Mouse (Mus musculus): Measurements from ENCODE around the gene Slc35e1.

The Slc35e1 gene

DNA sequence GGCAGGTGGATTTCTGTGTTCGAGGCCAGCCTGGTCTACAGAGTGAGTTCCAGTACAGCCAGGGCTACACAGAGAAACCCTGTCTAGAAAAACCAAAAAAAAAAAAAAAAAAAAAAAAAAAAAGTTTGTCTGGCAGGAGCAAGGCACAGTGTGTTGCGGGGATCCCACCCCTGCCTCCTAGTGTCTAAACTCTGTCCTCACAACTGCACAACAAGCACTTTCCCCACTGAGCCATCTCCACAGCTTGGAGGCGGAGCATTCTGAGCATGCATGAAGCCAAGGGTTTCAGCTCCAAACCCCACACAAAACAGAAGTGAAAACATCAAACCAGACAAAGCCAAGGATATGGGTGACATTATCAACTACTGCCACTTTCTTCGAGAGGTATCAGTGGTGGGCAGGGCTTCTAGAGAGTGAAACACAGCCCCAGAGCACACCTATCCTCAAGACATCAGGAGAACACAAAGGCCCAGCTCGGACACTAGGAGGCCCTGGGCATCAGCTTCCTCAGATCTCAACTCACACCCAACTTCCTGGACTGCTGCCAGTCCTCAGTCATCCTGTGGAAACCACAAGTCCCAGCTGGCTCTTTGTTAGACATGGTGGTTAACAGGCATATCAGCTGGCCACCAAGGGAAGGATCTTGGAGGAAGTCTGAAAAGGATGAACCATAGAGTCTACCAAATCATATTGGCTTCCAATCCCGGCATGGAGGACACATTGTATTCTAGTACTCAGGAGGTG, 6.8 kb downstream of the Slc35e1 start:
- peak; percentile 56 for DNase-seq (ENCODE audit: low spot score)

DNA sequence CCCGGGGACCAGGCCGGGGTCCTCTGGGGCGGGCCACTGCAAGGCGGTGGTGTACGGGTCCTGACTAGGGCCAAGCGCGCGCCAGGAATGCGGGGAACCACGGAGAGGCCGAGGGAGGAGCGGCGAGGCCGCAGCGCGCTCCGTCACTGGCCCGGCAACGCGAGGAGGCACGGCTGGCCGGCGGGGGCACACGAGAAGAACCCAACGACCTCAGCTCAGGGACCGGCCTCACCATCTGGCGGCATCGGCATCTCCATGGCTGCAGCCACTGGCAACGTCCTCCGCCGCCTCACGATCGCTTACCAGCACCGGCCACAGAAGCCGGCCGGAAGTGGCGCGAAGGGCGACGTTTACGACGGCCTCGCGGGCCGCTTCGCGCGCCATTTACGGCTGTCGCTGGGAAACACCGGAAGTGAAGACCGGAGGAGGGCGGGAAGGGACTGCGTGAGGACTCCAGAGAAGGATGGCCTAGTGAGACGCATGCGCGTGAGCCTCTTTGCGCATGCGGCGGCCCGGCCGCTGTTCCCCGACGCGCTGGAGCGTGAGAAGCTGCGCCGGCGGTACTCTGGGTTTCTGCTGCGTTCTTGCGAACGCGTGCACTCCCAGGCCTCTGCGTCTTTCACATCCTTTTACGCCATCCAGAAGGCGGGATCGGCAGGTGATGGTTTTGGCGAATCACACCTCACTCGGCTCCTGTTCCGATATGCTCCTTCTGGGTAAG, 17.4 kb downstream of the Slc35e1 start, which contains the start of gene Cherp:
TSS of gene Cherp (minus strand) at position 401 of the 721 bp plus-strand sequence.
- DNase-seq (ENCODE audit: low spot score), result peak; percentile 98

DNA sequence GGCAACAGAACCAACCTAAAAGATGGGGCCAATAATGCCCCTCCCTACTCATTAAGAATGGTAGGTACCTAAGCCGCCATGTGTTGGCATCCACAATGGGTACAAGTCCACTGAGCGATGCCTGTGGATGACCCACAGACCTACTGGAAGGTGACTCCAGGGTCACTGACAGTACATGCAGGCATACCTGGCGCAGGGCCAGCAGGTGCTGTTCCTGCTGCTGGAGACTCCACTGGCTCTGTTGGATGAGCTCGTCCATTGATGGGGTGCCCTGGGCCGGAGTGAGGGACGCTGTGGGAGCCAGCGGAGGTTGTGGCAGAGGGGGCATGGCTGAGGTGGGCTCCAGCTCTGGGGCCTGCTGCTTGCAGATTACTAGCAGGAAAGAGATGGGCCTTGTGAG, 21.7 kb downstream of the Slc35e1 start:
- DNase-seq (ENCODE audit: low spot score), result no peak

DNA sequence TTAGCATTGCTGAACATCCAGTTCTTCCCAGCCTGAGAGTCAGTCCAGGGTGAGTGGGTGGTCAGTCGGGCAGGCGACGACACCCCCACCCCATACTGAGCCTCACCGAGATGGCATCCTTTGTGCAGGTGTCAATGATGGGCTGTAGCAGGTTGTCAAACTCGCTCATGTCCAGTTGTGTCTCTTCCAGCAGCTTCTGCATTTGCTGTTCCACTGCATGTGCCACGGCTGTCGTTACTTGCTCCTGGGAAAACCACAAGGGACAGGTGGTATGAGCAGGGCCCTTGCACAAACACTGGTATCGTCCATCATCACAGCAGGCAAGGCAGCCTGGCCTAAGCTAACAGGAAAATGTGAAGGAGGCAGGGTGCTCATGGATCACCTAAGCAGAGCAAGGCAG, 22.4 kb downstream of the Slc35e1 start:
- no peak for DNase-seq (ENCODE audit: low spot score)

DNA sequence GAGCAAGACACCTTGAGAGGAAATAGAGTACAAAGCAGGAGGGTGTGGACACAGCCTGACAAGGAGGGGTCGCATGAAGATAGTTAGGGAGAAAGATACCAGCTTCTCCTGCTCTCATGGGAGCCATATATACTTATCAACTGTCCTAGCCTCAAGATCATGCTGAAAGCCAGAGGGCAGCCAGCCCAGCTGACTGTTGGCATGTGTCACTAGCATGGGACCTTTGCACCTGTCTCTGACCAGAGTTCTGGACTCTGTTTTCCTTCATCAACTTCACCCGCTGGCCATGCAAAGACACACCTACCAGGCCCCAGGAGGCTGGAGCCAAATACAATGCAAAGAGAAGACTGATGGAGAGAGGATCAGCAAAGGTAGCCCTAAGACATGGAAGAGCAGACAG, 23.2 kb downstream of the Slc35e1 start:
- no peak for DNase-seq (ENCODE audit: low spot score)

DNA sequence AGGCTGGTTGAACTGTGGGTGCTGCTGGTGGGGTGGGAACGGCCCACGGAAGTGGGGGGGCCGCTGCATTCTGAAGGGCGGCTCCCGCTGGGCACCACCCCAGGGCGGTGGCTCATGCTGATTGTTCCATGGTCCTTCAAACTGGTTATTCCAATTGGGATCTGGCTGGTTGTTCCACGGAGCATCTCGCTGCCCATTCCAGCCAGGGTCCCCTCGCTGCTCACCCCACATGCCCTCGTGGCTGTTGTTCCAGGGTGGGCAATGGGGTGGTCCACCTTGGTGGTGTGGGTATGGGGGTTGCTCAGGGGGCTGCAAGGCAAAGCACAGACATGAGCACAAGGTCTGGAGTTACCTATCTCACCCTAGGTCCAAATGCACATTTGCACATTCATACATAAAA, 28.2 kb downstream of the Slc35e1 start:
- no peak for DNase-seq (ENCODE audit: low spot score)

DNA sequence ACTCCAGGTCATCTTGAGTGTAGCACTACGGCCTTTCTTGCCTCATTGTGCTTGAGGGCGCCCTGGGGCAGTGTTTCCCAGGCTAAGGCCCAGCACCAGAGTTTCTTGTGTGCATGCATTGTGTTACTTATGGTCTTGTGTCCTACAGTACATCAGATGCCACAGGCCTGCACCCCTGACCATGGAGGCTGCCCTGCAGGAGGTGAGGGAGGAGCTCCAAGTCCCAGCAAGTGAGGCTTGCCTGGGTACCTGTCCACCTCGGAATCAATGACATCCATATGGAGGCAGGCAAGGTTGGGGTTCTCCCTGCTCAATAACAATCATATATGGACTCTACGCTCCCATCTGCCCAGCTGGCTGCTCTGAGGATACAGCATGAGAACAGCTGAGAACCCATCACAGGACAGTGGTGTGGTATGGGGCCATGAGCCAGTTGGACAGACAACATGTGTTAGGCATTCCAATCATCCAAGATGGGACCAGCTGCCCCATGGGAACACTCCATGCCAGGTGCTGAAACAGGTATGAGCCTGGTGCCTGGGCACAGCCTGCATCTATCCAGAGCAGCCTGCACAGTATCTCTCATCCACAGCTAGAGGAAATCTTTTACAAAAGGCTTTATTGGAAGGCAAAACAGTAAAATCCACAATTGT, 32.4 kb downstream of the Slc35e1 start:
- DNase-seq (ENCODE audit: low spot score), result no peak

DNA sequence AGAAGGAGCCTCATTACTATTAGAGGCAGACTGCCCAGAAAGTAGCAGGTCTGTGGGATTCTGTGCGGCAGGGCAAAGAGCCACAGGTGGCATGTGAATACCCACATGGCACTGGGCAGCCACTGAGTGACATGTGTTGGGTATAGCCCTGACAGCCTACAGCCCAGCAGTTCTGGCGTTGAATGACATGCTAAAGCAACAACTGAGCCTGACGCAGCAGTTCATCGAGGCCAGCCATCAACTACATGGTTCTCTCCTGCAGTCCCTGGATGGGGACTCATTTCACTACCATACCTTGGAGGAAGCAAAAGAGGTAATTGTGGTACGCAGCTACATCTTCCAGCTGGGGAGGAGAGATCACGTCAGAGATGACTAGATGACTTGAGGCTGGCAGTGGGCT, 34.0 kb downstream of the Slc35e1 start:
- no peak for DNase-seq (ENCODE audit: low spot score)

DNA sequence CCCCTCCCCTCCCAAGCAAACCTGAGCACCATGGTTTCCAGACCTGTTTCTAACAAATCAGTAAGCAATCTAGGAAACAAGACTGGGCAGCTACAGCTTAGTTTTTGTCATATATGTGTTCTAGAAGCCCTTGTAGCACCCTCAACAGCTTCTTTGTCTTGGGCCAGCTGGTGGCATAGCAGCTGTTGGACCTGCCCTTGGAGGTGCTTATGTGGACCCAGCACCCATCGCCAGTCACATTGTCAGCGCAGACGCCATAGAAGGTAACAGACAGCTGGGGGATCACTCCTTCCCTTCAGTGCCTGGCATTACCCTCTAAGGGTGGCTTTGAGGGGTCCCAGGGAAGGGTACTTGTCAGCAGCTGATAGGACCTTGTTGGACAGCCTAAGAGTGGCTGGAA, 34.6 kb downstream of the Slc35e1 start:
- no peak for DNase-seq (ENCODE audit: low spot score)

DNA sequence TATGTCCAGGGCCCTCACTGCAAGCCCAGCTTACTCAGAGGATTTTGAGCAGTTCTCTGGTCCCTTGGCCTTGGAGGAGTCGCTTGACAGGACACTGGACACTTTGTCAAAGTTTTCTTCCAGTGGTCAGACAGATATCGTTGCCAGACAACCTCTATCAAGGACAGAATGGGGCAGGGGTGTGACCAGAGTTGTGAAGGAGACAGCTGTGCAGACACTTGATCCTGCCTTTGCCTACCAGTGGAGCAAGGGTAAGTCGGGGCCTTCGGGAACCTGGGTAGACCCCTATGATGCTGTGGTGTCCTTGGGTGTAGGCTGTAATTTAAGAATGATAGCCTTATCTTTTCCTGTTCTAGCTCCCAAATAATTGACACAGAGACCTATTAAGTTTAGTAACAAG, 37.1 kb downstream of the Slc35e1 start:
- DNase-seq (ENCODE audit: low spot score), result no peak

DNA sequence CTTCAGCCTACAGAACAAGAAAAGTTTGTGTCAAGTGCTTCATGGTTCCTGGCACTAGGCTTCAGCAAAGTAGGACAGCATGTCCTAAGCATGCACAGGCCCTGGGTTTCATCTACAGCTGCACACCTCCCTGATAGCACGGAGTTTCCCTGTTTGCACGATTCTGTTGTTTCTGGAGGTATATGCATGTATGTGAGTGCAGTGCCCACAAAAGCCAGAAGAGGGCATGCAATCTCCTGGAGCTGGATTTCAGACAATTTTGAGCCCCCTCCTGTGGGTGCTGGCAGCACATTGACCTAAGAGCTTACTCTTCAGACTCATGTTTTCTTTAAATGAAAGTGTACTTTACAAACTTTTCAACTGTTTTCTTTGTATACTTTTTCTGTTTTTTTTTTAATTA, 38.5 kb downstream of the Slc35e1 start:
- DNase-seq (ENCODE audit: low spot score), result no peak

DNA sequence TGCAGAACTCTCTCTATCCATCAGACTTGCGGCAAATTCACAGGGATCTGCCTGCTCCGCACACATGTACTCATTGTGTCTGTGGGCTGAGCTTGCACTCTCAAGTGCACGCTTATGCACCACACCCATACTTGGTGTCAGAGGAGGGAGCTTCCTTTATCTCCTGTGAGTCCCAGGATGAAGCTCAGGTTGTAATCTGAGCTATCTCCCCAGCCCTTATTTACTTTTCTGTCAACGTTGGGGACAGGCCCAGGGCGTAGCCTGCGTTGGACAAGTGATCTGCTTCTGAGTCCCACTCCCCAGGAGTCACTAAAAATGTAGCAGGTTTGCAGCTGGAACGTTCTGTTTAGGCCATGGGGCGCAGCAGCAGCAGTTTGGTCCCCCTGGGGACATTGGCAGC, 40.9 kb downstream of the Slc35e1 start:
- no peak for DNase-seq (ENCODE audit: low spot score)

DNA sequence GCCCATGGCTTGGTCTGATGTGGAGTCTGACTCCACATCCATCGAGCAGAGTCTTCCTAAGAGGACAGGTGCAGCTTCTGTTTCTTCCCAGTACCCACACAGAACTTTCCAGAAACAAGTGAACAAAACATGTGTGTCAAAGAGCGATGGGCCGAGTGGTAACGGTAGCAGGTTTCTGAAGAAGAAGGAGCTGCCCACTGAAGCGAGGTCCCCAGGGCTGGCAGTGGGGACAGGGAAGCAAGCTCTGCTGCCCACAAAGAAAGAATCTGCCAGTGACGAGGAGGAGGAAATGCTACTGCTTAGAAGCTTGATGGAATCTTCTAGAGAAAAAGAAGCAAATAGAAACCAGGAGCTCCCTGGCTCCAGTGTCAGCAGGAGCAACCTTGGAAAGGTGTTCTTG, 47.3 kb downstream of the Slc35e1 start:
- no peak for DNase-seq (ENCODE audit: low spot score)

DNA sequence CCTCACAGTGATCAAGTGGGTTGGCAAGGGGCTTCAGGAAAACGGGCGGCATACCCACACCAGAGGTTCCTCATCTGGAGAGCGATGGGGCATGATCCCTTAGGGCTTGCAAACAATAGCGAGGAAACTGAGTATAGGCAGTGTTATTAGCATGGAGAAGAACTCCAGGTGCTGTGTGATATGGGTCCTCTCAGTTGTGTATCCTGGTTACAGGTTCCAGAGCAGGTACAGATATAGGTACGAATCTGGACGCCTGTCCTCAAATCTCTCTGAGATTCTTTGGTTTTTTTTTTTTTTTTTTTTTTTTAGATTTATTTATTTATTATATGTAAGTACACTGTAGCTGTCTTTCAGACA, 48.4 kb downstream of the Slc35e1 start:
- DNase-seq (ENCODE audit: low spot score), result no peak

DNA sequence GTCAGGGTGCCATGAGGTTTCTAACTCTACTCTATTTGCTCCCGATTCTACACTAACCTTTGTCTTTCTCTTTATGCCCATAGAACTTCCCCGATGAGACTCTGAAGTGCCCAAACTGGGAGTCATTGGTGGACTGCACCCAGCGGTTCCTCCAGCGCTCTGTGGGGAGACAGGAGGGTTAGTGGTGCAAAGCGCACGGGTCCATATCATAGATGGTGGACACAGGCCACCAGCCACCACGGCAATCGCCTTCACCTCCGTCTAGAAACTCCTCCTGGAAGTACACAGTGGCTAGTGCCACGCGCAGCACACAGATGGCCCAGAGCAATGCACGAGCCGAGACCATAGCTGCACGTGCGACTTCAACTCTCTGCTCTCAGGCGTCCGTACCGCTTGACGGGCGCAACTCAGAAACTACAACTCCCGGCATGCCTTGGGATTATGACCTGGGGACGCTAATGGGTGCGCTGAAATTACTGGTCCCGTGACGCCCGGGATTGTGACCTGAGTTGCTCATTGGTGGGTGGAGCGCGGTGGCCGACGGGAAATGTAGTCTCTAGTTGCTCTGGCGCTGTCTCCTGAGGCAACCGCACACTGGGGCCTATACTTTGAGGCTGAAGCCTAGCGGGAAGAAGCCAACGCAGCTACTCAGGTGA, 48.9 kb downstream of the Slc35e1 start, which contains the start of the genes Calr3 and 1700030K09Rik:
TSS of gene Calr3 (minus strand) at position 533 of the 656 bp plus-strand sequence.
TSS of gene 1700030K09Rik (plus strand) at position 543 of the 656 bp plus-strand sequence.
- no peak for DNase-seq (ENCODE audit: low spot score)

DNA sequence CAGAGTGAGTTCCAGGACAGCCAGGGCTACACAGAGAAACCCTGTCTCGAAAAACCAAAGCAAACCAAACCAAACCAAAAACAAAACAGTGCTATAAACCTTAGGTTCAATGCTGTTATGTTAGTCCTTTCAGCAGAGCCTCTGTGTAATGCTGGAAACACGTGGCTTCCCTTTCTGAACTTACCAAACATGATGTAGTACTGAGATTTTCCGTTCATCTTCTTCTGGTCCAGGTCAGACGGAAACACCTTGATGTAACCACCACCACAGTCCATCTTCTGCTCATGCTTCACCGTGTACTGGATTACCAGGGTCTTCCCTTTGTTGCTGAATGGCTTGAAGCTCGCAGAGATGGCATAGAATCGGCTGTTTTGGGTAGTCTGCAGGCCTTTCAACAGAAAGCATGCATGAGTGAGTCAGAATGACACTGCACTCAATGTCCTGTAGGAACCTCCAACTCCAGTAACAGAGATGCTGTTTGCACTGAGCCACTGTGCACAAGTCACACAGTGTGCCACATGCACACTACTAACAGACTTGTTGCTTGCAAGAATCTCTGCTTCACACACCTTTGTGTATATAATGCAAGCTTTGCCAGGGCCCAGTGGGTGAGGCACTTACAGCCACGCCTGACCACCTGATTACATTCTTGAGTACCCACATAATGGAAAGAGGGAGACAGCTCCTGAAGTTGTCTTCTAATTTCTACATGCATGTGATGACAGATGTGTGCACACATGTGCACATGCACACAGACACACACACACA, 54.0 kb downstream of the Slc35e1 start:
- no peak for DNase-seq (ENCODE audit: low spot score)

DNA sequence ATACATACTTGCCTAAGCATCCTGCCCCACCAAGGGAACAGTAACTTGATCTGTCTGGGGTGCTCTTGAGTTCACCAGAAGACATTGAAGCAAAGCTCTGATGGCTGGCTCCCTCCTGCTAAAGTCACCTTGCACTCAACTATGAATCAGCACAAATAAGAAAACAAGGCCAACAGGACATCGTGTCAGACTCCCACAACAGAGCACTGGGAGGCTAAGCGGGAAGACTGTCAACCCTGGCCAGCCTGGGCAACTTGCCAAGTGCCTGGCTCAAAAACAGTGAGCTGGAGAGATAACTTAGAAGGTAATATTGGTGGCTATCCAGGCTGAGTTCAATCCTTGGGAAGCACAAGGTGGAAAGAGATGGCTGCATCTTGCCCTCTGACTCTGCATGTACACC, 57.5 kb downstream of the Slc35e1 start:
- peak; percentile 88 for DNase-seq (ENCODE audit: low spot score)

Data from MN1 (cell line).